Mouse (Mus musculus) forebrain, embryonic 15.5 days (tissue): ENCODE measurements around the gene Sash1. TPM values are rescaled to one million over a fixed set of nuclear protein-coding genes. Genes with fewer than 3 reads are reported as not detected.

Source experiments
- ATAC-seq: fragments of 200-750 bp; cut with Nextera tagmentation; replicated peaks from 2 replicates; pipeline ENCODE4 v1.8.0; 2017; ENCODE audit warnings: mild to moderate bottlenecking, moderate TSS enrichment, moderate library complexity
- H3K27ac ChIP-seq: fragments of 300-500 bp; sonication (generic); replicated peaks from 2 replicates; pipeline ENCODE4 v1.5.1; 2015; ENCODE audit warnings: mild to moderate bottlenecking, inconsistent platforms
- H3K27me3 ChIP-seq: fragments of 300-500 bp; sonication (generic); 2 replicates; pipeline ENCODE4 v1.6.1; 2015; ENCODE audit warnings: inconsistent platforms
- H3K36me3 ChIP-seq: fragments of 300-500 bp; sonication (generic); 2 replicates; pipeline ENCODE4 v1.6.1; 2015; ENCODE audit warnings: mild to moderate bottlenecking, inconsistent platforms
- H3K4me1 ChIP-seq: fragments of 300-500 bp; sonication (generic); 2 replicates; pipeline ENCODE4 v1.6.1; 2015; ENCODE audit warnings: inconsistent platforms
- H3K4me2 ChIP-seq: fragments of 300-500 bp; sonication (generic); replicated peaks from 2 replicates; pipeline ENCODE4 v1.6.1; 2015; ENCODE audit warnings: mild to moderate bottlenecking, inconsistent platforms
- H3K4me3 ChIP-seq: fragments of 300-500 bp; sonication (generic); 2 replicates; pipeline ENCODE4 v1.5.1; 2015; ENCODE audit warnings: mild to moderate bottlenecking, inconsistent platforms
- H3K9ac ChIP-seq: fragments of 300-500 bp; sonication (generic); replicated peaks from 2 replicates; pipeline ENCODE4 v1.6.1; 2015; ENCODE audit warnings: mild to moderate bottlenecking, inconsistent platforms
- H3K9me3 ChIP-seq: fragments of 300-500 bp; sonication (generic); 2 replicates; pipeline ENCODE4 v1.6.1; 2016; ENCODE audit warnings: inconsistent platforms
- WGBS: fragments of 180-500 bp; shearing (Covaris S2); methylation state at CpG from one replicate; pipeline ENCODE4 v1.1.7; 2015; ENCODE audit warnings: mixed read lengths; 5-methylcytosine and 5-hydroxymethylcytosine counted together
- polyA plus RNA-seq: library from polyadenylated mRNA; unstranded; fragments of >200 nt; fragmentation: Nextera tagmentation; extraction: Ambion mirVana; gene quantifications from 2 replicates; pipeline ENCODE4 v1.2.1, GENCODE M21; 2015

Gene Sash1
- polyA plus RNA-seq = 1.7 TPM in 2 replicates

DNA sequence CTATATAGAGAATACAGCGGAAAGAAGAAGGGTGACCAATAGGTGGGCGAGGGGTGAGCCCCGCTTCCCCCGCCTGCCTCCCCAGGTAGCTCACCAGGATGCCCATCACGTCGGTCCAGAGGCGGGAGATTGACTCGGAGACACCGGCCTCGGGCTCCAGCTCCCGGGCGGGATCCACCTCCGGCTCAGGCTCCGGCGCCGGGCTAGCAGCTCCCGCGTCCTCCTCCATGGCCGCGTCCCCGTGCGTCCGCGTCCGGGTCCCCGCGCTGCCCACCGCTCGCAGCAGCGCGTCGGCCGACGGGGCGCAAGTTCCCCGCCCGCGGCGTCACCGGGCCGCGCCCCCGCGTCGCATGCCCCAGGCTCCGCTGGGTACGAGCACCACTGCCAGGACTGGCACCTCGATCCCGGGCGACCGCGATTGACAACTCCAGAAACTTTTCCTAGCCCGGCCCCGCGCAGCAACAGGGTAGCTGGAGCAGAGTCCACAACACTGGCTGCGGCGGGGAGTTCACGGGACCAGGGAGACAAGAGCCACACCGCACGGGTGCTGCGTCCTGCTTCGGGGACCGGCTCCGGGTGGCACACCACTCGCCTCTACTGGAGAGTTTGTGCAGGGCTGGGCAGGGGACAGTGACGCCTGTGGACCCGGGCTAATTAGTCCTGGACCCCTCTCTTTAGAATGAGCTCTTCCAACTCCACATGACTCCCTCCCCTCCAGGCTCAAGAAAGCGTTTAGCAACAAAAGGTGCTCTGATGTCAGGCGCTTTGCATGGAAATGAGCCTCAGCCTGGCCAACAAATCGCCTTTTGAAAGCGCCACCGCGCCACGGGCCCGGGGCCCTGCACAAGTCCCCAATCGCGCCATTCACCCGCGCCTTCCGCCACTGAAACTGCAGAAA, at the start of gene Sash1:
Gene Sash1 (minus strand): TSS at position 441 of the 898 bp plus-strand sequence.
- Histone ChIP-seq H3K4me3 (peak within 1 kb of the TSS; percentile 55), H3K4me1 (peaks cover 12% of the 10 kb centered on the region), H3K27me3 (peaks cover 14% of the 10 kb centered on the region; the same call in 1 of the 2 replicates), H3K27ac (peak within 1 kb of the TSS; percentile 77), H3K9ac (peak within 1 kb of the TSS; percentile 38), H3K9me3 (no peaks in the 10 kb centered on the region), H3K36me3 (no peaks in the 10 kb centered on the region), H3K4me2 (peak within 1 kb of the TSS; percentile 71)
- under 1% methylated on average over 80 of the region's 80 CpGs for WGBS
- peak; percentile 95 for ATAC-seq

DNA sequence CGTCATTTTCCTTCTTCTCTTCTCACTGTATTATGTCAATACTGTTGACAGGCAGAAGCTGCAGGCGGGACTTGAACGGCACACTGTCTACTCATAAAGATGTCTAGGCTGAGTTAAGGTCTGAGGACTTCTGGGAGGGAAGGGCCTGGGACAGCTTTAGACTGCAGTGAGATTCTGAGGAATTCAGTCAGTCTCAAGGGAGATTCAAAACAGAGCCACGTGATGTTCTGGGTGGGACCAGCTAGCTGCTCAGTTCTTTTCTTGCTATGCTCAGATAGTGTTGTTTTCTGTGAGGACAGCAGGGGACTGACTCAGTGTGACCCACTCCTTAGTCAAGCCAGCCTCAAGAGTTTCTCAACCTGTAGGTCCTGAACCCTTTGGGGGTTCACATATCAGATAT, 49.7 kb upstream of the Sash1 start:
- WGBS = 76% methylated on average over 4 of the region's 4 CpGs
- no peak overlapping the region for H3K4me3 ChIP-seq
- ATAC-seq = no peak

DNA sequence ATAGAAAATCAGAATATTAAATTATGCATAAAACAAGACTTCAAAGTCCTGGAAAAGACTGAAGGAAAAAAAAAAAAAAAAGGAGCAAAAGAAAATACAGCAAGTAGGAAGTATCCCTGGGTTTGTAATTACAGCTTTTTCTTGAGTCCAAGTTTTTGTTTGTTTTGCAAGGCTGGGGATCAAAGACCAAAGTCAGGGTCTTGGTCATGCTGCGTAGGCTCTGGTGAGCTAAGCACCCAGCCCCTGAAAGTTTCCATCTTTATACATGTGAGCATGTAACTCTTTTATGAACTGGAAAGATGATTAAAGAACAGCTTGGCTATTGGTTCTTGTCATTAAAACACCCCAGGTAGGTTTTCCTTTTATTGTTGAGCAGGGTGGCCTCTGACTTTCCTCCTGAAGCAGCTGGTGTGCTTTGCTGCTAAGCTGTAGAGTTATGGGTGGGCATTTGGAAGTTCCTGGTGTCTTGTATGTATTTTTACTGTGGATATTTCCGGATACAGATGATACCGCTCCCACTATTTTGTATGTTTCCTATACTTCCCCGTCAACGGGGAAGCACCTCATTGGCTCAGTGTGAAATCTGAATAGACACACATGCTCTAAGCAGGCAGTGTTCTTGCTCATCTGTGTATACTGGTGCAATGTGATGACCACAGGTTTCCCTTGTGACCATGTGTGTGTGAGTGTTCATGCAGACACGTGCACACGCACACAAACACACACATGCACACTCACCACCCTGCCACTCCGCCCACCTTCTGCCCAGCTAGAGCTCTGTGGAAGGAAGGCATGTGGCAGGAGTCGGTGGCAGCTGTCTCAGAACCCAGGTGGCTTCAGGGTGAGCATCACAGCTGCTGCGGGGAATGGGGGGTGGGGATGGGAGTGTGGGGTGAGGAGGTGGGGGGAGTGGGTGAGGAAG, 47.8 kb upstream of the Sash1 start:
- Histone ChIP-seq H3K27me3 (0 out of 2 replicates have a peak, but pooled peaks cover 9% of the 10 kb centered on the region), H3K4me2 (no peak overlapping the region), H3K36me3 (no peaks in the 10 kb centered on the region), H3K9ac (no peak overlapping the region), H3K4me3 (no peak overlapping the region), H3K9me3 (no peaks in the 10 kb centered on the region), H3K4me1 (peaks cover 5% of the 10 kb centered on the region; the same call in 1 of the 2 replicates), H3K27ac (no peak overlapping the region)
- WGBS = 87% methylated on average over 10 of the region's 10 CpGs
- ATAC-seq = no peak

More for the DNA sequence above, 49.7 kb upstream of the Sash1 start:
- H3K27ac ChIP-seq = no peak overlapping the region
- no peak overlapping the region for H3K9ac ChIP-seq
- H3K9me3 ChIP-seq = no peaks in the 10 kb centered on the region
- no peaks in the 10 kb centered on the region for H3K36me3 ChIP-seq
- no peak overlapping the region for H3K4me2 ChIP-seq
- no peaks in the 10 kb centered on the region for H3K4me1 ChIP-seq
- H3K27me3 ChIP-seq = 0 out of 2 replicates have a peak, but pooled peaks cover 9% of the 10 kb centered on the region

DNA sequence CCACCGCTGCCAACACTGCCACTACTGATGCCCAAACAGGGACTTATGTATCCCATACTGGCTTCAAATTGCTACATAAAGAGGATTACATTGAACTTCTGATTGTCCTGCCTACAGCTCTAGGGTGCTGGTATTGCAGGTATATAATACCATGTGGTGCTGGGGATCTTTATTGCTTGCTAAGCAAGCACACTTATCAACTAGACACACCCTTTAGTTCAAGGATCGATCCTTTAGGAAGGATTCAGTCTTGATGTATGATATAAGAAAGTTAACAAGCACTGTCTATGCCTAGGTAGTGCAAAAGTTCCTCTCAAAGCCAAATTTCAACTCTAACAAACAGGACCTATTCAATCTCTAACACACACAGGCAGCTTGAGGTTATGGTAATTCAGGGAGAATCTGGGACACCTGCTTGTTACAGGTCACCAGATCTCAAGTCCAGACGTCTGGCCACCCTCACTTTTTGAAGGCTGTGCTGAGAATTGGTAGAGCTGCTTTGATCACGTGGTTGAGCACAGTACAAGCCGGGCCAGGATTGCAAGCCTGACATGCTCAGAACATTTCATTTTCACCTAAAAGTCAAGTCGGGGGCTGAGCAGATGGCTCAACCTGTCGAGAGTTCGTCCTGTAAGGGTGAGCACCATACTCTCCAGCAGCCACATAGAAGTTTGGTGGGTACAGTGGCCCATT, 45.8 kb upstream of the Sash1 start:
- H3K4me1 ChIP-seq = peaks cover 5% of the 10 kb centered on the region; the same call in 1 of the 2 replicates
- H3K4me3 ChIP-seq = no peak overlapping the region
- no peak overlapping the region for H3K27ac ChIP-seq
- H3K27me3 ChIP-seq = 0 out of 2 replicates have a peak, but pooled peaks cover 9% of the 10 kb centered on the region
- 87% methylated on average over 8 of the region's 8 CpGs for WGBS
- H3K4me2 ChIP-seq = no peak overlapping the region
- H3K36me3 ChIP-seq = no peaks in the 10 kb centered on the region
- ATAC-seq = no peak
- H3K9ac ChIP-seq = no peak overlapping the region
- H3K9me3 ChIP-seq = no peaks in the 10 kb centered on the region

DNA sequence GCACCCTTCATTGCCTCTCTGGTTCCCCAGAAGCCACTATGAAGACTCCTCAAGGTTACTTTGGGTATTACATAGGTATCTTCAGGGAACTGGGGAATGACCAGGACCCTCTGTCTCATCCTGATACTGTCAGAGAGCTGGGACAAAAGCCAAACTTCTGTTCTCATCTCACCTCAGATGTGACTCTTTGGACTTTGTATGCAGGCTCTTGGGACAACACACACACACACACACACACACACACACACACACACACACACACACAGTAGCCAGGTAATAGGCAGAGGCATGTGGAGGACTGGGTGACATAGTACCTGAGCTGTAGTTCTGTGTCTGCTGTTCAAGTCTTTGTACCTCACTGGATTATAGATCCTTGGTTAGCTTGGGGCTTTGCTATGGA, 44.8 kb upstream of the Sash1 start:
- Histone ChIP-seq H3K36me3 (no peaks in the 10 kb centered on the region), H3K27me3 (peaks cover 9% of the 10 kb centered on the region; the same call in 1 of the 2 replicates), H3K9ac (no peak overlapping the region), H3K9me3 (no peaks in the 10 kb centered on the region), H3K27ac (no peak overlapping the region), H3K4me1 (peaks cover 5% of the 10 kb centered on the region; the same call in 1 of the 2 replicates), H3K4me3 (no peak overlapping the region), H3K4me2 (no peak overlapping the region)
- no peak for ATAC-seq

DNA sequence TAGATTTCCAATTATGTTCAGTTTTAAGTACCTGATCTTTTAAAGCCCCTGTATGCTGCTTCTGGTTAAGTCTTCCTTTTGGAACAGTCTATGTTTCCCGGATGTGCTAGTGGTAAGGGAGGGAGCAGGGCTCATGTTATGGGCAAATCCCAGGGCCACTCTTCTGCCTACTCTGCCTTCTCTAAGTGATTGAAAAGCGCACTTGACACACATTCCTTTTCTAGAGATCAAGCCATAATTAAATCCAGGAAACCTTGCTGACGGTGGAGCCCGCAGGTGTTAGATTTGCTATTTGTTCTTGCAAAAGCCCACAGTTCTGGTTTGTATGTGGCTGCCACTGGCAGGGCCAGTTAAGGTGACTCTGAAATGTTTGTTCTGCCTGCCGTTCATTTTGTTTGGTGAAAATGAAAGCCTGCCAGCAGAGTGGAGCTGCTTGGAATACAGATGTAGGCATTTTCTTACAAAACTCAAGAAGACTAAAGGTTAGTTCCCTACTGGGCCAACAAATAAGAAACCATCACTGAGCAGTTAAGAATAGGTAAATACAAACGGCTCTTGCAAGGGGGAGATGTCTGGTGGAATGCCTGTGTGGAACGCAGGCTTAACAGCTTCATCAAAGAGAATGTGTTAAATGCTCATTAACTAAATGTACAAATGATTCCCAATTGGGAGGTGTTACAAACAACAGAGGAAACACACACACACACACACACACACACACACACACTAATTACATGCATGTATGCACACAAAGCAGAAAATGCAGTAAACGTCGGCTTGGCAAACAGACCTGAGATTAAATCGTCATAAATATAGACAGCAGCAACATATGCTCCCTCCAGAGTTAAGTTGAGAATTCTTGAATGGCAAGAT, 43.1 kb upstream of the Sash1 start:
- Histone ChIP-seq H3K4me3 (no peak overlapping the region), H3K36me3 (no peaks in the 10 kb centered on the region), H3K4me1 (peaks cover 5% of the 10 kb centered on the region; the same call in 1 of the 2 replicates), H3K27me3 (peaks cover 12% of the 10 kb centered on the region), H3K9ac (no peak overlapping the region), H3K4me2 (no peak overlapping the region), H3K9me3 (no peaks in the 10 kb centered on the region), H3K27ac (no peak overlapping the region)
- 27% methylated on average over 10 of the region's 10 CpGs for WGBS
- peak; percentile 57 for ATAC-seq

DNA sequence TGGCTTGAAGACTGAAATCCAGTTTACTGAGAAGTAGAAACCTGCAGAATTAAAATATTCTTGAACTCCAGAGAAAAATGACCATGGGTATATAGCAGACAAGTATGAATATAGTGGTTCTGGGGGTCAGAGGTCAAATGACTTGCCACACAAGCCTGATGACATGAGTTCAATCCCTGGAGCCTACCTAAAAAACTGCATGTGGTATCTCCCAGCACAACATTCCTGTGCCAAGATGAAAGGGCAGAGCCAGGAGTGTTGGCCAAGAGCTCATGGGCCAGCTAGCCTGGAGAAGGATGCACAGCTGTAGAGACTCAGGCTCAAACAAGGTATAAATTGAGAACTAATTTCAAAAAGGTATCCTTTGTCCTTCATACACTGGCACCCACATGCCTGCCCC, 42.4 kb upstream of the Sash1 start:
- no peak overlapping the region for H3K4me2 ChIP-seq
- H3K4me3 ChIP-seq = no peak overlapping the region
- peaks cover 5% of the 10 kb centered on the region; the same call in 1 of the 2 replicates for H3K4me1 ChIP-seq
- ATAC-seq = no peak
- no peaks in the 10 kb centered on the region for H3K9me3 ChIP-seq
- H3K36me3 ChIP-seq = no peaks in the 10 kb centered on the region
- H3K9ac ChIP-seq = no peak overlapping the region
- H3K27me3 ChIP-seq = peaks cover 16% of the 10 kb centered on the region
- no peak overlapping the region for H3K27ac ChIP-seq

DNA sequence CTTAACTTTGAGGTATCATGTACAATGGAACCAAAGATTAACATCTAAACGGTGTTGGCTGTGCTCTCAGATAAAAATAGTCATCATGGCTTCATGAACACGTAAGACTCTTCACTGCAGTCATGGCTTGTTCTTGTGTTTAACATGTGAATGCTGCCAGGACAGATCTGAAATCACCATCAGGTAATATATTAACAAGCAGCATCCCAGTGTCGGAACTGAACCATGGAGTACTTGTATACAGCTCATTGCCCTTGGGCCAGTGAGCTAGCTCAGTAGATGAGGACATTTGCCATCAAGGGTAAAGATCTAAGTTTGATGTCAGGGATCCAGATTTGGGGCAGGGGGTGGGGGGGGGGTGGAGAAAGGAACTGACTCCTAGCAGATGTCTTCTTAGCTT, 41.0 kb upstream of the Sash1 start:
- Histone ChIP-seq H3K4me3 (no peak overlapping the region), H3K4me2 (no peak overlapping the region), H3K4me1 (peaks cover 5% of the 10 kb centered on the region; the same call in 1 of the 2 replicates), H3K27ac (no peak overlapping the region), H3K9me3 (no peaks in the 10 kb centered on the region), H3K36me3 (no peaks in the 10 kb centered on the region), H3K27me3 (peaks cover 15% of the 10 kb centered on the region), H3K9ac (no peak overlapping the region)
- ATAC-seq = no peak
- 95% methylated on average over 3 of the region's 3 CpGs for WGBS

DNA sequence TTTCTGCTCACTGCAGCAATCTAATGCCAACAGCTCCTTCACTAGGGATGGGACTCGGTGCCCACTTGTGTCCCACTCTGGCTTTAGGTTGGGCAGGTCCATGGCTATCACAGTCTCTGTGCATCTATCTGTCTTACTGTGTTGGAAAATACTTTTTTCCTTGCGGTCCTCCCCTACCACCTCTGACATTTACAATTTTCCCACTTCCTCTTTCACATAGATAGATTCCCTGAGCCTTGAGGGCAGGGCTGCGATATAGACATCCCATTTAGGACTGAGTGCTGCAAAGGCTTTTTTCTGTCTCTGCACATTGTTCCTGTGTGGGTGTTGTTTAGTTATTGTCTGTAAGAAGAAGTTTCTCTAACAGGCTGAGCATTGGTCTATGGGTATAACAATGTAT, 40.4 kb upstream of the Sash1 start:
- Histone ChIP-seq H3K27ac (no peak overlapping the region), H3K9ac (no peak overlapping the region), H3K27me3 (peaks cover 14% of the 10 kb centered on the region), H3K4me1 (peaks cover 5% of the 10 kb centered on the region; the same call in 1 of the 2 replicates), H3K4me2 (no peak overlapping the region), H3K4me3 (no peak overlapping the region), H3K9me3 (no peaks in the 10 kb centered on the region), H3K36me3 (no peaks in the 10 kb centered on the region)
- WGBS = 95% methylated on average over 3 of the region's 3 CpGs
- ATAC-seq = no peak

DNA sequence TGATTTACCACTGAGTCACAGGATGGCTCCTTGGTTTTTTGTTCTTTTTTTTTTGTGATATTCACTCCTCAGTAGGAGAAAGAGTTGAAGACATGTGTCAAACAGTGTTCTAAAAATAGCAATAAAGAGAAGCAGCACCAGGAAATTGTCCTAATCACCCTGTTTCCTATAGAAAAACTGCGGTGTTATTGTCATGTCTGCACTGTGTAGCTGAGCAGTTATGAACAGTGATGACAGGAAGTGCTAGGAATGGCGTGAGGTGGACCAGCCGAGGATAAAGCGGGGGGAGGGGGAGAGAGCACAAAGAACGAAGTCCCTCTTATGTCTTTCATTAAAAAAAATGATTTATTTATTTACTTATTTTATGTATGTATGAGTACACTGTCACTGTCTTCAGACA, 39.4 kb upstream of the Sash1 start:
- no peak overlapping the region for H3K4me3 ChIP-seq
- H3K36me3 ChIP-seq = no peaks in the 10 kb centered on the region
- H3K4me2 ChIP-seq = no peak overlapping the region
- peaks cover 5% of the 10 kb centered on the region; the same call in 1 of the 2 replicates for H3K4me1 ChIP-seq
- no peak overlapping the region for H3K27ac ChIP-seq
- peaks cover 14% of the 10 kb centered on the region for H3K27me3 ChIP-seq
- no peak for ATAC-seq
- H3K9ac ChIP-seq = no peak overlapping the region
- 71% methylated on average over 5 of the region's 5 CpGs for WGBS
- no peaks in the 10 kb centered on the region for H3K9me3 ChIP-seq
